Mouse (Mus musculus): ENCODE measurements around the gene Treh. TPM values are rescaled to one million over a fixed set of nuclear protein-coding genes. Genes with fewer than 3 reads are reported as not detected.

The Treh gene
- polyA plus RNA-seq (2012; ENCODE audit: low replicate concordance), result not detected in 2 replicates

GRCm38 (mm10) chr9:44673005-44673404 is at the start of gene Treh:
Gene Treh (plus strand): TSS chr9:44673233.

GRCm38 (mm10) chr9:44734524-44735494 is 61.8 kb downstream of the Treh start, which contains the start of gene Phldb1:
Gene Phldb1 (minus strand): TSS chr9:44735198.

Other genes starting within 250 kb of the Treh start
- gene Foxr1, start 232.1 kb upstream of the Treh start, polyA plus RNA-seq (2012; ENCODE audit: low replicate concordance), result 1.5 TPM in 1 of 2 replicates, not detected in the other
- not detected in 2 replicates for gene Upk2, start 218.3 kb upstream of the Treh start, polyA plus RNA-seq (2012; ENCODE audit: low replicate concordance)
- gene Bcl9l, start 190.4 kb upstream of the Treh start, polyA plus RNA-seq (2012; ENCODE audit: low replicate concordance), result 36.8 and 56.9 TPM in 2 replicates
- gene Cxcr5, start 111.4 kb upstream of the Treh start, polyA plus RNA-seq (2012; ENCODE audit: low replicate concordance), result 2.1 and 9.7 TPM in 2 replicates
- 30.0 and 54.1 TPM in 2 replicates for gene Ddx6, start 68.3 kb upstream of the Treh start, polyA plus RNA-seq (2012; ENCODE audit: low replicate concordance)
- 67.2 and 68.9 TPM in 2 replicates for gene Phldb1, start 62.0 kb downstream of the Treh start, polyA plus RNA-seq (2012; ENCODE audit: low replicate concordance)
- gene Arcn1, start 94.6 kb downstream of the Treh start, polyA plus RNA-seq (2012; ENCODE audit: low replicate concordance), result 8.9 and 12.4 TPM in 2 replicates
- 1.4 and 5.6 TPM in 2 replicates for gene Ift46, start 94.7 kb downstream of the Treh start, polyA plus RNA-seq (2012; ENCODE audit: low replicate concordance)
- 0.14 TPM in 1 of 2 replicates, not detected in the other for gene Tmem25, start 126.1 kb downstream of the Treh start, polyA plus RNA-seq (2012; ENCODE audit: low replicate concordance)
- gene Ttc36, start 129.8 kb downstream of the Treh start, polyA plus RNA-seq (2012; ENCODE audit: low replicate concordance), result 1.9 TPM in 1 of 2 replicates, not detected in the other
- 19.4 and 37.0 TPM in 2 replicates for gene Kmt2a, start 208.1 kb downstream of the Treh start, polyA plus RNA-seq (2012; ENCODE audit: low replicate concordance)
- 33.7 and 74.8 TPM in 2 replicates for gene Atp5l, start 247.5 kb downstream of the Treh start, polyA plus RNA-seq (2012; ENCODE audit: low replicate concordance)